Mouse (Mus musculus) heart, embryonic 14.5 days (tissue): ENCODE results near the gene Ilf2. TPM values are rescaled to one million over a fixed set of nuclear protein-coding genes. Genes with fewer than 3 reads are reported as not detected.

Experiments
- ATAC-seq: fragments of 200-750 bp; cut with Nextera tagmentation; 2 replicates; pipeline ENCODE4 v1.8.0; 2017; ENCODE audit warnings: low read depth, moderate TSS enrichment; ENCODE audit not compliant: insufficient number of reproducible peaks, insufficient read depth, low FRiP score
- H3K27ac ChIP-seq, 2 experiments: fragments of 200-500 bp in 1 of 2; fragments of 300-500 bp in 1 of 2; sonication (generic) in 1 of 2; replicated peaks in 1 of 2; 2 replicates each; pipeline ENCODE4 v1.5.1; 2012 to 2014; ENCODE audit warnings: low read depth in 2 of 2, low read length in 2 of 2, control low read depth in 1 of 2, mild to moderate bottlenecking in 1 of 2, mixed read lengths in 1 of 2; ENCODE audit not compliant: control insufficient read depth in 1 of 2, insufficient read depth in 1 of 2
- H3K27me3 ChIP-seq: fragments of 300-500 bp; sonication (generic); 2 replicates; pipeline ENCODE4 v1.6.1; 2014; ENCODE audit warnings: mild to moderate bottlenecking, low read length, control low read depth; ENCODE audit not compliant: control insufficient read depth, insufficient read depth
- H3K36me3 ChIP-seq: fragments of 300-500 bp; sonication (generic); 2 replicates; pipeline ENCODE4 v1.6.1; 2014; ENCODE audit warnings: mild to moderate bottlenecking, control low read depth, low read length, mixed read lengths; ENCODE audit not compliant: control insufficient read depth, insufficient read depth
- H3K4me1 ChIP-seq, 2 experiments: fragments of 200-500 bp in 1 of 2; fragments of 300-500 bp in 1 of 2; sonication (generic) in 1 of 2; 2 replicates each; pipeline ENCODE4 v1.6.1; 2012 to 2014; ENCODE audit warnings: low read length in 2 of 2, control low read depth in 1 of 2, mixed read lengths in 1 of 2; ENCODE audit not compliant: control insufficient read depth in 2 of 2, insufficient read depth in 2 of 2
- H3K4me2 ChIP-seq: fragments of 300-500 bp; sonication (generic); 2 replicates; pipeline ENCODE4 v1.6.1; 2014; ENCODE audit warnings: mild to moderate bottlenecking, low read length
- H3K4me3 ChIP-seq, 2 experiments: fragments of 200-500 bp in 1 of 2; fragments of 300-500 bp in 1 of 2; sonication (generic) in 1 of 2; 2 replicates each; pipeline ENCODE4 v1.5.1; 2012 to 2014; ENCODE audit warnings: low read length in 2 of 2, mild to moderate bottlenecking in 2 of 2, control low read depth in 1 of 2, low read depth in 1 of 2, moderate library complexity in 1 of 2; ENCODE audit not compliant: control insufficient read depth in 1 of 2, insufficient read depth in 1 of 2
- H3K9ac ChIP-seq: fragments of 300-500 bp; sonication (generic); 2 replicates; pipeline ENCODE4 v1.6.1; 2014; ENCODE audit warnings: mild to moderate bottlenecking, low read length
- H3K9me3 ChIP-seq: fragments of 300-500 bp; sonication (generic); 2 replicates; pipeline ENCODE4 v1.6.1; 2016; ENCODE audit warnings: low read length, control low read depth; ENCODE audit not compliant: control insufficient read depth
- WGBS: fragments of 180-500 bp; shearing (Covaris S2); extraction: QIAGEN DNeasy Blood & Tissue Kit; methylation state at CpG from one replicate; pipeline ENCODE4 v1.1.7; 2014; 5-methylcytosine and 5-hydroxymethylcytosine counted together
- polyA plus RNA-seq: library from polyadenylated mRNA; unstranded; fragments of >200 nt; fragmentation: Nextera tagmentation; extraction: Ambion mirVana; gene quantifications from 2 replicates; pipeline ENCODE4 v1.2.1, GENCODE M21; 2014

The Ilf2 gene
- polyA plus RNA-seq, 1 experiment from 2014 or later = 110 TPM

DNA sequence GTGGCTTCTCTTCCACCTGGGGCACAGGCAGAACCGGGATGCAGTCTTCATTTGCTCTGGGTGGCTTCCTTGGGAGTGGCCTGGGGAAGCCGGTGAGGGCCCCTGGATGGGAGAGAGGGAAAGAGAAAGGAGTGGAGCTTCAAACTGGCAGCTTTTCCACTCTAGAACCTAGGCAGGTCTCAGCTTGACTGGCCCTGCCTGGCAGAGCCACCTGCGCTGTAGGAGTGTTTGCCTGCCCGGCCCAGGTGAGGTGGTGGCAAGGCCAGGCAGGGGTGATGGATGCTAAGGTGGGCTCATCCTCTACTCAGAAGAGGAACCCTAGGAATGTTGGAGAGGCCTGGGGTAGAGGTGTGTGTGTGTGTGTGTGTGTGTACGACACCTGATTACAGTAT is 62.0 kb downstream of the Ilf2 start:
- peak overlapping the region; percentile 12; the same call in 1 of the 2 replicates for H3K4me2 ChIP-seq
- H3K27ac ChIP-seq = no peak overlapping the region
- H3K9ac ChIP-seq = peak overlapping the region; percentile 27; the same call in 1 of the 2 replicates
- H3K36me3 ChIP-seq = no peaks in the 10 kb centered on the region
- peaks cover 5% of the 10 kb centered on the region; the same call in 1 of the 2 replicates for H3K27me3 ChIP-seq
- no peak overlapping the region for H3K4me3 ChIP-seq
- no peaks in the 10 kb centered on the region for H3K9me3 ChIP-seq
- 77% methylated on average over 5 of the region's 5 CpGs for WGBS
- no peak for ATAC-seq
- H3K4me1 ChIP-seq = peaks cover 0 to 8% of the 10 kb centered on the region in 2 experiments; a peak in 1 of 4 replicates

Other genes starting within 250 kb of the Ilf2 start
- gene Jtb, start 244.5 kb upstream of the Ilf2 start, polyA plus RNA-seq = 95.1 and 96.7 TPM in 2 replicates
- gene Creb3l4, start 232.6 kb upstream of the Ilf2 start, polyA plus RNA-seq = 1.9 and 3.5 TPM in 2 replicates
- gene Slc39a1, start 228.0 kb upstream of the Ilf2 start, polyA plus RNA-seq = 86.6 and 88.2 TPM in 2 replicates
- 7.5 and 8.7 TPM in 2 replicates for gene Crtc2, start 222.0 kb upstream of the Ilf2 start, polyA plus RNA-seq
- gene Dennd4b, start 210.9 kb upstream of the Ilf2 start, polyA plus RNA-seq = 5.4 and 5.6 TPM in 2 replicates
- 8.2 and 9.4 TPM in 2 replicates for gene Gatad2b, start 182.9 kb upstream of the Ilf2 start, polyA plus RNA-seq
- gene Slc27a3, start 86.2 kb upstream of the Ilf2 start, polyA plus RNA-seq = 4.3 and 4.6 TPM in 2 replicates
- 21.0 and 22.1 TPM in 2 replicates for gene Ints3, start 42.5 kb upstream of the Ilf2 start, polyA plus RNA-seq
- gene Npr1, start 10.3 kb upstream of the Ilf2 start, polyA plus RNA-seq = 11.6 and 11.8 TPM in 2 replicates
- gene Snapin, start 14.9 kb downstream of the Ilf2 start, polyA plus RNA-seq = 83.8 and 89.3 TPM in 2 replicates
- 60.2 and 65.7 TPM in 2 replicates for gene Chtop, start 33.4 kb downstream of the Ilf2 start, polyA plus RNA-seq
- gene S100a1, start 38.3 kb downstream of the Ilf2 start, polyA plus RNA-seq = 319 and 338 TPM in 2 replicates
- 86.9 and 99.9 TPM in 2 replicates for gene S100a13, start 38.3 kb downstream of the Ilf2 start, polyA plus RNA-seq
- not detected in 2 replicates for gene S100a14, start 50.7 kb downstream of the Ilf2 start, polyA plus RNA-seq
- 80.7 and 84.0 TPM in 2 replicates for gene S100a16, start 61.1 kb downstream of the Ilf2 start, polyA plus RNA-seq
- 0.32 TPM in 2 replicates for gene S100a3, start 84.5 kb downstream of the Ilf2 start, polyA plus RNA-seq
- not detected in 2 replicates for gene S100a2, start 114.1 kb downstream of the Ilf2 start, polyA plus RNA-seq
- not detected in 2 replicates for gene Gm42674, start 125.8 kb downstream of the Ilf2 start, polyA plus RNA-seq
- 2.5 and 3.8 TPM in 2 replicates for gene S100a4, start 127.6 kb downstream of the Ilf2 start, polyA plus RNA-seq
- not detected in 2 replicates for gene S100a5, start 132.4 kb downstream of the Ilf2 start, polyA plus RNA-seq
- 43.9 and 49.8 TPM in 2 replicates for gene S100a6, start 136.8 kb downstream of the Ilf2 start, polyA plus RNA-seq
- not detected in 2 replicates for gene S100a7a, start 177.9 kb downstream of the Ilf2 start, polyA plus RNA-seq
- gene S100a8, start 192.9 kb downstream of the Ilf2 start, polyA plus RNA-seq = 6.5 and 13.7 TPM in 2 replicates
- gene S100a9, start 219.6 kb downstream of the Ilf2 start, polyA plus RNA-seq = 2.7 and 11.4 TPM in 2 replicates